Mouse (Mus musculus) intestine, embryonic 16.5 days (tissue): Measurements from ENCODE around the gene Card14. TPM values are rescaled to one million over a fixed set of nuclear protein-coding genes. Genes with fewer than 3 reads are reported as not detected.

ENCODE experiments used
- ATAC-seq: fragments of 200-750 bp; cut with Nextera tagmentation; 2 replicates; pipeline ENCODE4 v1.8.0; 2017; ENCODE audit warnings: moderate TSS enrichment, moderate library complexity
- H3K27ac ChIP-seq: fragments of 300-500 bp; sonication (generic); 2 replicates; pipeline ENCODE4 v1.5.1; 2014; ENCODE audit warnings: mild to moderate bottlenecking, low read length
- H3K27me3 ChIP-seq: fragments of 300-500 bp; sonication (generic); replicated peaks from 2 replicates; pipeline ENCODE4 v1.6.1; 2014; ENCODE audit warnings: low read length, control low read depth, mixed read lengths; ENCODE audit not compliant: control insufficient read depth, insufficient read depth
- H3K36me3 ChIP-seq: fragments of 300-500 bp; sonication (generic); 2 replicates; pipeline ENCODE4 v1.6.1; 2014; ENCODE audit warnings: low read length, control low read depth; ENCODE audit not compliant: control insufficient read depth, insufficient read depth
- H3K4me1 ChIP-seq: fragments of 300-500 bp; sonication (generic); 2 replicates; pipeline ENCODE4 v1.6.1; 2014; ENCODE audit warnings: low read length, control low read depth, mixed read lengths; ENCODE audit not compliant: control insufficient read depth, insufficient read depth
- H3K4me2 ChIP-seq: fragments of 300-500 bp; sonication (generic); 2 replicates; pipeline ENCODE4 v1.6.1; 2014; ENCODE audit warnings: low read depth, low read length, control low read depth
- H3K4me3 ChIP-seq: fragments of 300-500 bp; sonication (generic); 2 replicates; pipeline ENCODE4 v1.5.1; 2014; ENCODE audit warnings: mild to moderate bottlenecking, low read length
- H3K9ac ChIP-seq: fragments of 300-500 bp; sonication (generic); 2 replicates; pipeline ENCODE4 v1.6.1; 2014; ENCODE audit warnings: low read depth, low read length
- H3K9me3 ChIP-seq: fragments of 300-500 bp; sonication (generic); 2 replicates; pipeline ENCODE4 v1.6.1; 2016; ENCODE audit warnings: low read length, control low read depth; ENCODE audit not compliant: control insufficient read depth
- WGBS: fragments of 180-500 bp; shearing (Covaris S2); extraction: QIAGEN DNeasy Blood & Tissue Kit; methylation state at CpG from one replicate; pipeline ENCODE4 v1.1.7; 2014; 5-methylcytosine and 5-hydroxymethylcytosine counted together
- polyA plus RNA-seq: library from polyadenylated mRNA; unstranded; fragments of >200 nt; fragmentation: Nextera tagmentation; extraction: Ambion mirVana; gene quantifications from 2 replicates; pipeline ENCODE4 v1.2.1, GENCODE M21; 2015

The Card14 gene
- polyA plus RNA-seq, 1 experiment from 2014 or later = 8.5 TPM

- H3K4me3 ChIP-seq = no peak overlapping the region
- no peak overlapping the region for H3K9ac ChIP-seq
- H3K9me3 ChIP-seq = no peaks in the 10 kb centered on the region
- no peak for ATAC-seq
- H3K27ac ChIP-seq = no peak overlapping the region
- no peak overlapping the region for H3K4me2 ChIP-seq
- no peaks in the 10 kb centered on the region for H3K27me3 ChIP-seq
- no peaks in the 10 kb centered on the region for H3K36me3 ChIP-seq
- no peaks in the 10 kb centered on the region for H3K4me1 ChIP-seq
- 66% methylated on average over 6 of the region's 6 CpGs for WGBS
Observed at GRCm38 (mm10) chr11:119344865-119345264, 37.3 kb downstream of the Card14 start.

- no peak overlapping the region for H3K9ac ChIP-seq
- no peak overlapping the region for H3K4me2 ChIP-seq
- H3K36me3 ChIP-seq = no peaks in the 10 kb centered on the region
- no peak for ATAC-seq
- no peak overlapping the region for H3K27ac ChIP-seq
- H3K4me1 ChIP-seq = no peaks in the 10 kb centered on the region
- WGBS = 86% methylated on average over 4 of the region's 4 CpGs
- H3K9me3 ChIP-seq = no peaks in the 10 kb centered on the region
- no peak overlapping the region for H3K4me3 ChIP-seq
- H3K27me3 ChIP-seq = no peaks in the 10 kb centered on the region
Observed at GRCm38 (mm10) chr11:119347125-119347524, 39.6 kb downstream of the Card14 start.

GRCm38 (mm10) chr11:119352113-119352512, 44.5 kb downstream of the Card14 start:
- ATAC-seq = no peak
- no peaks in the 10 kb centered on the region for H3K36me3 ChIP-seq
- 65% methylated on average over 7 of the region's 7 CpGs for WGBS

GRCm38 (mm10) chr11:119353946-119354345, 46.4 kb downstream of the Card14 start:
- Histone ChIP-seq H3K27me3 (no peaks in the 10 kb centered on the region), H3K4me2 (no peak overlapping the region), H3K9me3 (no peaks in the 10 kb centered on the region), H3K36me3 (no peaks in the 10 kb centered on the region), H3K4me3 (no peak overlapping the region), H3K9ac (no peak overlapping the region), H3K4me1 (peaks cover 12% of the 10 kb centered on the region; the same call in 1 of the 2 replicates), H3K27ac (no peak overlapping the region)
- 84% methylated on average over 4 of the region's 4 CpGs for WGBS
- no peak for ATAC-seq

More at GRCm38 (mm10) chr11:119352113-119352512, 44.5 kb downstream of the Card14 start:
- H3K4me2 ChIP-seq = no peak overlapping the region
- H3K4me3 ChIP-seq = no peak overlapping the region
- no peak overlapping the region for H3K27ac ChIP-seq
- no peak overlapping the region for H3K9ac ChIP-seq
- no peaks in the 10 kb centered on the region for H3K27me3 ChIP-seq
- no peaks in the 10 kb centered on the region for H3K9me3 ChIP-seq
- H3K4me1 ChIP-seq = peaks cover 12% of the 10 kb centered on the region; the same call in 1 of the 2 replicates

- Histone ChIP-seq H3K4me1 (peaks cover 12% of the 10 kb centered on the region; the same call in 1 of the 2 replicates), H3K27ac (peak overlapping the region; percentile 82), H3K27me3 (no peaks in the 10 kb centered on the region), H3K9ac (peak overlapping the region; percentile 82), H3K4me3 (peak overlapping the region; percentile 84), H3K4me2 (peak overlapping the region; percentile 82), H3K36me3 (no peaks in the 10 kb centered on the region), H3K9me3 (no peaks in the 10 kb centered on the region)
- ATAC-seq = peak; percentile 54
- 2% methylated on average over 23 of the region's 23 CpGs for WGBS
Observed at GRCm38 (mm10) chr11:119354798-119355442, 47.4 kb downstream of the Card14 start.

- Histone ChIP-seq H3K9me3 (no peaks in the 10 kb centered on the region), H3K9ac (peak within 1 kb of the TSS; percentile 82), H3K4me2 (peak within 1 kb of the TSS; percentile 82), H3K4me3 (peak within 1 kb of the TSS; percentile 84), H3K27ac (peak within 1 kb of the TSS; percentile 82), H3K36me3 (no peaks in the 10 kb centered on the region), H3K27me3 (no peaks in the 10 kb centered on the region), H3K4me1 (peaks cover 12% of the 10 kb centered on the region; the same call in 1 of the 2 replicates)
- peak; percentile 97 for ATAC-seq
- WGBS = 1% methylated on average over 40 of the region's 40 CpGs
Observed at GRCm38 (mm10) chr11:119355443-119356385, 48.1 kb downstream of the Card14 start, which contains the start of the genes Sgsh and Slc26a11. TSS of gene Sgsh (minus strand) at chr11:119355536. TSS of gene Slc26a11 (plus strand) at chr11:119355557.

- Histone ChIP-seq H3K4me3 (no peak overlapping the region), H3K36me3 (no peaks in the 10 kb centered on the region), H3K9ac (no peak overlapping the region), H3K4me2 (no peak overlapping the region), H3K27me3 (no peaks in the 10 kb centered on the region), H3K27ac (no peak overlapping the region), H3K9me3 (no peaks in the 10 kb centered on the region), H3K4me1 (peaks cover 21% of the 10 kb centered on the region)
- WGBS = 84% methylated on average over 10 of the region's 10 CpGs
- no peak for ATAC-seq
Observed at GRCm38 (mm10) chr11:119359089-119359488, 51.5 kb downstream of the Card14 start.

- peaks cover 9% of the 10 kb centered on the region for H3K4me1 ChIP-seq
- H3K27me3 ChIP-seq = no peaks in the 10 kb centered on the region
- H3K27ac ChIP-seq = no peak overlapping the region
- H3K9ac ChIP-seq = no peak overlapping the region
- H3K4me3 ChIP-seq = no peak overlapping the region
- ATAC-seq = peak; percentile 62
- peak overlapping the region; percentile 32 for H3K4me2 ChIP-seq
- no peaks in the 10 kb centered on the region for H3K9me3 ChIP-seq
- WGBS = 36% methylated on average over 11 of the region's 11 CpGs
- H3K36me3 ChIP-seq = no peaks in the 10 kb centered on the region
Observed at GRCm38 (mm10) chr11:119362769-119363533, 55.4 kb downstream of the Card14 start.
